9 mouse cellular contexts compared by ENCODE assay signal in genomic region chr13:42303180-42303929, GRCm38 (mm10). TPM values are rescaled to one million over a fixed set of nuclear protein-coding genes. Genes with fewer than 3 reads are reported as not detected.
DNase-seq lines count a peak whose midpoint lies in the region; ATAC-seq and TF ChIP-seq lines count a peak whose summit lies in the region.
"Had no signal": no experiment of that assay in that cellular context is flagged by ENCODE, and none has a peak within 500 bp of the region (broad histone marks: within the 10 kb centered on the region; RNA-seq: fewer than 3 reads in every experiment).

No protein-coding gene starts in this region.

- ATAC-seq in liver, postnatal 0 days = no peak
- ATAC-seq in liver, embryonic 12.5 days = no peak
- ATAC-seq in kidney, embryonic 15.5 days (replicated peaks; ENCODE audit: low FRiP score) = no peak
- ATAC-seq in neural tube, embryonic 14.5 days (ENCODE audit: low read depth) = no peak

- H3K27ac ChIP-seq in liver, postnatal 0 days (ENCODE audit: low read depth) = no peak overlapping the region
- H3K27ac ChIP-seq in liver, embryonic 12.5 days = no peak overlapping the region
- H3K27ac ChIP-seq in heart, embryonic 10.5 days = peak overlapping the region; percentile 18
- H3K27ac ChIP-seq in kidney, embryonic 15.5 days = no peak overlapping the region
- no peak overlapping the region for H3K27ac ChIP-seq in neural tube, embryonic 14.5 days (ENCODE audit: low read depth, low read length)
- H3K27ac ChIP-seq: liver, embryonic 14.5 days had no signal

- H3K27me3 ChIP-seq in liver, postnatal 0 days (ENCODE audit: insufficient read depth, low read length) = peaks cover 29% of the 10 kb centered on the region
- H3K27me3 ChIP-seq in liver, embryonic 12.5 days (replicated peaks) = peaks cover 84% of the 10 kb centered on the region
- peaks cover 27% of the 10 kb centered on the region for H3K27me3 ChIP-seq in heart, embryonic 10.5 days (ENCODE audit: insufficient read depth, poor library complexity, severe bottlenecking)
- peaks cover 24% of the 10 kb centered on the region for H3K27me3 ChIP-seq in kidney, embryonic 15.5 days
- peaks cover 3% of the 10 kb centered on the region; the same call in 1 of the 2 replicates for H3K27me3 ChIP-seq in neural tube, embryonic 14.5 days (ENCODE audit: control insufficient read depth, insufficient read depth, low read length)

- H3K4me2 ChIP-seq in liver, postnatal 0 days (ENCODE audit: low read depth, low read length) = peak overlapping the region; percentile 73; the same call in 1 of the 2 replicates
- H3K4me2 ChIP-seq in liver, embryonic 12.5 days = no peak overlapping the region
- H3K4me2 ChIP-seq in kidney, embryonic 15.5 days = peak overlapping the region; percentile 78
- H3K4me2 ChIP-seq in neural tube, embryonic 14.5 days (ENCODE audit: low read depth, low read length) = peak overlapping the region; percentile 15; the same call in 1 of the 2 replicates

- no peak overlapping the region for H3K9ac ChIP-seq in liver, postnatal 0 days (replicated peaks)
- no peak overlapping the region for H3K9ac ChIP-seq in liver, embryonic 12.5 days
- H3K9ac ChIP-seq in kidney, embryonic 15.5 days = no peak overlapping the region
- H3K9ac ChIP-seq in neural tube, embryonic 14.5 days (replicated peaks; ENCODE audit: low read depth, low read length) = no peak overlapping the region
- H3K9ac ChIP-seq: liver, embryonic 14.5 days had no signal

- no peaks in the 10 kb centered on the region for H3K9me3 ChIP-seq in liver, postnatal 0 days (ENCODE audit: low read length)
- H3K9me3 ChIP-seq in liver, embryonic 12.5 days (replicated peaks) = no peaks in the 10 kb centered on the region
- no peaks in the 10 kb centered on the region for H3K9me3 ChIP-seq in heart, embryonic 10.5 days
- no peaks in the 10 kb centered on the region for H3K9me3 ChIP-seq in kidney, embryonic 15.5 days (replicated peaks)
- H3K9me3 ChIP-seq in neural tube, embryonic 14.5 days (ENCODE audit: control insufficient read depth, low read length) = no peaks in the 10 kb centered on the region

- peak; percentile 48 for TF ChIP-seq CTCF in liver, postnatal 0 days (IDR thresholded peaks at IDR 0.05; ENCODE audit: low read depth)

- no peak for TF ChIP-seq EP300 in liver, postnatal 0 days (IDR thresholded peaks at IDR 0.05; ENCODE audit: low read depth)

- H3K4me1 ChIP-seq in liver, postnatal 0 days (ENCODE audit: insufficient read depth) = peaks cover 10% of the 10 kb centered on the region
- H3K4me1 ChIP-seq in liver, embryonic 12.5 days = peaks cover 10% of the 10 kb centered on the region; the same call in 1 of the 2 replicates
- peaks cover 39% of the 10 kb centered on the region for H3K4me1 ChIP-seq in heart, embryonic 10.5 days
- H3K4me1 ChIP-seq in kidney, embryonic 15.5 days = peaks cover 48% of the 10 kb centered on the region
- 0 out of 2 replicates have a peak, but pooled peaks cover 5% of the 10 kb centered on the region for H3K4me1 ChIP-seq in neural tube, embryonic 14.5 days (ENCODE audit: control insufficient read depth, insufficient read depth, low read length)

- H3K4me3 ChIP-seq in liver, postnatal 0 days (ENCODE audit: low read depth, low read length) = no peak overlapping the region
- H3K4me3 ChIP-seq in liver, embryonic 12.5 days = no peak overlapping the region
- H3K4me3 ChIP-seq in heart, embryonic 10.5 days = peak overlapping the region; percentile 59
- H3K4me3 ChIP-seq in kidney, embryonic 15.5 days (replicated peaks) = peak overlapping the region; percentile 46
- H3K4me3 ChIP-seq in neural tube, embryonic 14.5 days (ENCODE audit: low read depth, low read length) = peak overlapping the region; percentile 6; the same call in 1 of the 2 replicates

- no peak for DNase-seq in liver, postnatal 0 days
- no peak for DNase-seq in heart, embryonic 10.5 days (ENCODE audit: low spot score)
- no peak for DNase-seq in urinary bladder, adult 2 months (ENCODE audit: low spot score)
- no peak for DNase-seq in frontal cortex, postnatal 25 days (ENCODE audit: low spot score in 2 of 2)
- no peak for DNase-seq in right cerebral cortex, postnatal 25 days

- WGBS in liver, postnatal 0 days (ENCODE audit: insufficient replicate concordance) = 37% methylated on average over 11 of the region's 11 CpGs
- 43% methylated on average over 11 of the region's 11 CpGs for WGBS in liver, embryonic 12.5 days (ENCODE audit: insufficient replicate concordance)
- WGBS in heart, embryonic 10.5 days = 41% methylated on average over 11 of the region's 11 CpGs
- WGBS in kidney, embryonic 15.5 days = 39% methylated on average over 11 of the region's 11 CpGs
- WGBS in neural tube, embryonic 14.5 days = 33% methylated on average over 11 of the region's 11 CpGs

- H3K36me3 ChIP-seq in liver, postnatal 0 days (replicated peaks; ENCODE audit: insufficient read depth, low read length) = no peaks in the 10 kb centered on the region
- no peaks in the 10 kb centered on the region for H3K36me3 ChIP-seq in liver, embryonic 12.5 days
- peaks cover 22% of the 10 kb centered on the region; the same call in 1 of the 2 replicates for H3K36me3 ChIP-seq in heart, embryonic 10.5 days
- no peaks in the 10 kb centered on the region for H3K36me3 ChIP-seq in kidney, embryonic 15.5 days
- no peaks in the 10 kb centered on the region for H3K36me3 ChIP-seq in neural tube, embryonic 14.5 days (ENCODE audit: control insufficient read depth, insufficient read depth, low read length)

RNA-seq across cellular contexts. Expression of gene Edn1, which starts 2.1 kb away (rescaled TPM):
- polyA plus RNA-seq in liver, postnatal 0 days (2015; fragmentation: Nextera tagmentation; extraction: Ambion mirVana) = 0.50 and 0.66 TPM in 2 replicates
- 0.67 and 0.84 TPM in 2 replicates for polyA plus RNA-seq in liver, embryonic 12.5 days (2016; fragmentation: Nextera tagmentation; extraction: Ambion mirVana)
- 6.1 and 7.6 TPM in 2 replicates for polyA plus RNA-seq in heart, embryonic 10.5 days (2016; fragmentation: Nextera tagmentation; extraction: Ambion mirVana)
- polyA plus RNA-seq in kidney, embryonic 15.5 days (2015; fragmentation: Nextera tagmentation; extraction: Ambion mirVana) = 2.4 and 2.6 TPM in 2 replicates
- 2.5 and 2.6 TPM in 2 replicates for polyA plus RNA-seq in neural tube, embryonic 14.5 days (2014; fragmentation: Nextera tagmentation; extraction: Ambion mirVana)
- 4.1 and 4.6 TPM in 2 replicates for polyA plus RNA-seq in urinary bladder, adult 2 months (2012; rRNA removed)

Comparison
In these comparisons a context has a peak if more than half of its experiments do, and no peak if none do; other contexts are left out.
1. H3K4me3 ChIP-seq: peak in heart, embryonic 10.5 days (single experiment), kidney, embryonic 15.5 days (single experiment) and neural tube, embryonic 14.5 days (single experiment); none in liver, postnatal 0 days (single experiment) and liver, embryonic 12.5 days (single experiment).